Mouse (Mus musculus) midbrain, embryonic 14.5 days (tissue): ENCODE results near the gene Kcnma1. TPM values are rescaled to one million over a fixed set of nuclear protein-coding genes. Genes with fewer than 3 reads are reported as not detected.
A peak's percentile ranks its signal among the peaks of the same experiment; 100 is the strongest.

Experiments
- ATAC-seq: fragments of 200-750 bp; cut with Nextera tagmentation; 2 replicates; pipeline ENCODE4 v1.8.0; 2017; ENCODE audit warnings: moderate number of reproducible peaks, moderate library complexity; ENCODE audit not compliant: low FRiP score, low TSS enrichment
- DNase-seq: peaks from one replicate; pipeline ENCODE4 v3.0.0-alpha.2; 2015
- H3K27ac ChIP-seq: fragments of 300-500 bp; sonication (generic); replicated peaks from 2 replicates; pipeline ENCODE4 v1.5.1; 2014; ENCODE audit warnings: mild to moderate bottlenecking, low read depth, low read length, moderate library complexity
- H3K27me3 ChIP-seq: fragments of 300-500 bp; sonication (generic); 2 replicates; pipeline ENCODE4 v1.6.1; 2014; ENCODE audit warnings: low read length, control low read depth, mixed read lengths; ENCODE audit not compliant: control insufficient read depth, insufficient read depth
- H3K36me3 ChIP-seq: fragments of 300-500 bp; sonication (generic); 2 replicates; pipeline ENCODE4 v1.6.1; 2014; ENCODE audit warnings: low read length, control low read depth; ENCODE audit not compliant: control insufficient read depth, insufficient read depth
- H3K4me1 ChIP-seq: fragments of 300-500 bp; sonication (generic); 2 replicates; pipeline ENCODE4 v1.6.1; 2014; ENCODE audit warnings: mild to moderate bottlenecking, antibody characterized with exemption, low read length, control low read depth; ENCODE audit not compliant: control insufficient read depth, insufficient read depth
- H3K4me2 ChIP-seq: fragments of 300-500 bp; sonication (generic); 2 replicates; pipeline ENCODE4 v1.6.1; 2014; ENCODE audit warnings: mild to moderate bottlenecking, low read length, moderate library complexity
- H3K4me3 ChIP-seq: fragments of 300-500 bp; sonication (generic); replicated peaks from 2 replicates; pipeline ENCODE4 v1.5.1; 2014; ENCODE audit warnings: low read depth, low read length
- H3K9ac ChIP-seq: fragments of 300-500 bp; sonication (generic); replicated peaks from 2 replicates; pipeline ENCODE4 v1.6.1; 2014; ENCODE audit warnings: mild to moderate bottlenecking, low read length, moderate library complexity
- H3K9me3 ChIP-seq: fragments of 300-500 bp; sonication (generic); 2 replicates; pipeline ENCODE4 v1.6.1; 2016; ENCODE audit warnings: low read length, control low read depth, mixed read lengths; ENCODE audit not compliant: control insufficient read depth
- WGBS: fragments of 180-500 bp; shearing (Covaris S2); extraction: QIAGEN DNeasy Blood & Tissue Kit; methylation state at CpG from one replicate; pipeline ENCODE4 v1.1.7; 2014; 5-methylcytosine and 5-hydroxymethylcytosine counted together
- polyA plus RNA-seq: library from polyadenylated mRNA; unstranded; fragments of >200 nt; fragmentation: Nextera tagmentation; extraction: Ambion mirVana; gene quantifications from 2 replicates; pipeline ENCODE4 v1.2.1, GENCODE M21; 2014

The Kcnma1 gene
- polyA plus RNA-seq, 1 experiment from 2014 or later = 17.8 TPM

GRCm38 (mm10) chr14:23943152-23943551 lies 71.1 kb downstream of the Kcnma1 start:
- H3K27ac ChIP-seq = no peak overlapping the region
- ATAC-seq (no peak), DNase-seq (no peak)
- no peak overlapping the region for H3K4me2 ChIP-seq
- no peaks in the 10 kb centered on the region for H3K27me3 ChIP-seq
- H3K9me3 ChIP-seq = no peaks in the 10 kb centered on the region
- no peak overlapping the region for H3K4me3 ChIP-seq
- WGBS = 58% methylated on average over 5 of the region's 5 CpGs
- no peak overlapping the region for H3K9ac ChIP-seq
- no peaks in the 10 kb centered on the region for H3K4me1 ChIP-seq
- no peaks in the 10 kb centered on the region for H3K36me3 ChIP-seq

- DNase-seq = no peak
- no peaks in the 10 kb centered on the region for H3K9me3 ChIP-seq
- no peaks in the 10 kb centered on the region for H3K4me1 ChIP-seq
- H3K36me3 ChIP-seq = no peaks in the 10 kb centered on the region
- ATAC-seq = no peak
- no peak overlapping the region for H3K4me3 ChIP-seq
- no peak overlapping the region for H3K9ac ChIP-seq
- H3K4me2 ChIP-seq = no peak overlapping the region
- no peaks in the 10 kb centered on the region for H3K27me3 ChIP-seq
- no peak overlapping the region for H3K27ac ChIP-seq
- WGBS = 88% methylated on average over 8 of the region's 8 CpGs
Observed at GRCm38 (mm10) chr14:23942103-23942502, 72.2 kb downstream of the Kcnma1 start.

GRCm38 (mm10) chr14:23935016-23935415 lies 79.3 kb downstream of the Kcnma1 start:
- H3K9me3 ChIP-seq = no peaks in the 10 kb centered on the region
- no peak overlapping the region for H3K9ac ChIP-seq
- no peaks in the 10 kb centered on the region for H3K4me1 ChIP-seq
- no peak overlapping the region for H3K27ac ChIP-seq
- DNase-seq = peak; percentile 27
- H3K4me2 ChIP-seq = no peak overlapping the region
- ATAC-seq = no peak
- whole genome bisulfite sequencing = 66% methylated on average over 6 of the region's 6 CpGs
- no peaks in the 10 kb centered on the region for H3K27me3 ChIP-seq
- H3K4me3 ChIP-seq = no peak overlapping the region
- no peaks in the 10 kb centered on the region for H3K36me3 ChIP-seq

- no peak overlapping the region for H3K4me3 ChIP-seq
- WGBS = 91% methylated on average over 6 of the region's 6 CpGs
- H3K9me3 ChIP-seq = no peaks in the 10 kb centered on the region
- H3K4me1 ChIP-seq = no peaks in the 10 kb centered on the region
- DNase-seq (no peak), ATAC-seq (no peak)
- no peak overlapping the region for H3K9ac ChIP-seq
- no peak overlapping the region for H3K4me2 ChIP-seq
- H3K27me3 ChIP-seq = no peaks in the 10 kb centered on the region
- H3K27ac ChIP-seq = no peak overlapping the region
- H3K36me3 ChIP-seq = no peaks in the 10 kb centered on the region
Observed at GRCm38 (mm10) chr14:23931671-23932071, 82.6 kb downstream of the Kcnma1 start.

- H3K36me3 ChIP-seq = no peaks in the 10 kb centered on the region
- H3K9ac ChIP-seq = no peak overlapping the region
- no peaks in the 10 kb centered on the region for H3K27me3 ChIP-seq
- no peaks in the 10 kb centered on the region for H3K4me1 ChIP-seq
- DNase-seq = no peak
- 79% methylated on average over 3 of the region's 3 CpGs for WGBS
- H3K9me3 ChIP-seq = no peaks in the 10 kb centered on the region
- no peak overlapping the region for H3K27ac ChIP-seq
- no peak for ATAC-seq
- H3K4me2 ChIP-seq = no peak overlapping the region
- H3K4me3 ChIP-seq = no peak overlapping the region
Observed at GRCm38 (mm10) chr14:23929168-23929567, 85.1 kb downstream of the Kcnma1 start.

- Histone ChIP-seq H3K27ac (no peak overlapping the region), H3K27me3 (no peaks in the 10 kb centered on the region), H3K9me3 (no peaks in the 10 kb centered on the region), H3K36me3 (no peaks in the 10 kb centered on the region), H3K4me3 (no peak overlapping the region), H3K4me2 (no peak overlapping the region), H3K9ac (no peak overlapping the region), H3K4me1 (no peaks in the 10 kb centered on the region)
- DNase-seq (no peak), ATAC-seq (no peak)
- WGBS = 83% methylated on average over 2 of the region's 2 CpGs
Observed at GRCm38 (mm10) chr14:23923356-23923755, 90.9 kb downstream of the Kcnma1 start.

- DNase-seq = peak; percentile 12
- H3K4me3 ChIP-seq = no peak overlapping the region
- no peak overlapping the region for H3K4me2 ChIP-seq
- ATAC-seq = no peak
- H3K9ac ChIP-seq = no peak overlapping the region
- 83% methylated on average over 3 of the region's 3 CpGs for WGBS
- H3K9me3 ChIP-seq = no peaks in the 10 kb centered on the region
- H3K36me3 ChIP-seq = no peaks in the 10 kb centered on the region
- no peaks in the 10 kb centered on the region for H3K4me1 ChIP-seq
- H3K27me3 ChIP-seq = no peaks in the 10 kb centered on the region
- peak overlapping the region; percentile 32; the same call in 1 of the 2 replicates for H3K27ac ChIP-seq
Observed at GRCm38 (mm10) chr14:23922755-23923154, 91.5 kb downstream of the Kcnma1 start.

GRCm38 (mm10) chr14:23911108-23911629 lies 103.1 kb downstream of the Kcnma1 start:
- DNase-seq = no peak
- Histone ChIP-seq H3K27ac (no peak overlapping the region), H3K4me2 (no peak overlapping the region), H3K36me3 (no peaks in the 10 kb centered on the region), H3K27me3 (no peaks in the 10 kb centered on the region), H3K9ac (no peak overlapping the region), H3K4me3 (no peak overlapping the region), H3K9me3 (no peaks in the 10 kb centered on the region), H3K4me1 (0 out of 2 replicates have a peak, but pooled peaks cover 3% of the 10 kb centered on the region)
- WGBS = 68% methylated on average over 1 of the region's 1 CpGs
- no peak for ATAC-seq

GRCm38 (mm10) chr14:23908564-23908963 lies 105.7 kb downstream of the Kcnma1 start:
- Histone ChIP-seq H3K4me2 (no peak overlapping the region), H3K27ac (no peak overlapping the region), H3K27me3 (no peaks in the 10 kb centered on the region), H3K9me3 (no peaks in the 10 kb centered on the region), H3K36me3 (no peaks in the 10 kb centered on the region), H3K4me3 (no peak overlapping the region), H3K9ac (no peak overlapping the region), H3K4me1 (peaks cover 3% of the 10 kb centered on the region; the same call in 1 of the 2 replicates)
- ATAC-seq = no peak
- WGBS = 79% methylated on average over 5 of the region's 5 CpGs
- no peak for DNase-seq
